In the genomic region with DNA sequence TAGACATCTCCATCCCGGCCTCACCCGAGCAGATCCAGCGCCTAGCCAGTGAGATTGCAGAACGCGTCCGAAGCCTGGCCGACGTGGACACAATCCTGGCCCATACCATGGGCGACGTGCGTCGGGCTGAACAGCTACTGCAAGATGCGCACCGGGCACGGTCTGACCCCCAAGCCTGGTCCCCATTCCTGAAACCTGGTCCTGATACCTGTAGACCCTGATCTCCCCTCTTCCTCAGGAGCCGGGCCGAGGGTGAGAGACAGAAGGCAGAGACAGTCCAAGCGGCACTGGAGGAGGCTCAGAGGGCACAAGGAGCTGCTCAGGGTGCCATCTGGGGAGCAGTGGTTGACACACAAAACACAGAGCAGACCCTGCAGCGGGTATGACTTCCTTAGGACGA, we compare ENCODE assay signal across 9 mouse cellular contexts. TPM values are rescaled to one million over a fixed set of nuclear protein-coding genes. Genes with fewer than 3 reads are reported as not detected.
DNase-seq lines count a peak whose midpoint lies in the region; ATAC-seq lines count a peak whose summit lies in the region.
"Had no signal": no experiment of that assay in that cellular context is flagged by ENCODE, and none has a peak within 500 bp of the region (broad histone marks: within the 10 kb centered on the region; RNA-seq: fewer than 3 reads in every experiment).

No protein-coding gene starts in this region.

- H3K4me2 ChIP-seq in heart, embryonic 12.5 days, result no peak overlapping the region
- H3K4me2 ChIP-seq in midbrain, embryonic 11.5 days, result no peak overlapping the region
- H3K4me2 ChIP-seq in midbrain, embryonic 15.5 days, result no peak overlapping the region
- no peak overlapping the region for H3K4me2 ChIP-seq in forebrain, embryonic 15.5 days (replicated peaks)
- no peak overlapping the region for H3K4me2 ChIP-seq in neural tube, embryonic 13.5 days

- no peaks in the 10 kb centered on the region for H3K27me3 ChIP-seq in heart, embryonic 10.5 days (ENCODE audit: insufficient read depth, poor library complexity, severe bottlenecking)
- no peaks in the 10 kb centered on the region for H3K27me3 ChIP-seq in heart, embryonic 12.5 days (replicated peaks)
- H3K27me3 ChIP-seq in midbrain, embryonic 11.5 days (ENCODE audit: control insufficient read depth, insufficient read depth, low read length), result no peaks in the 10 kb centered on the region
- no peaks in the 10 kb centered on the region for H3K27me3 ChIP-seq in midbrain, embryonic 15.5 days (replicated peaks)
- H3K27me3 ChIP-seq in forebrain, embryonic 15.5 days, result no peaks in the 10 kb centered on the region
- no peaks in the 10 kb centered on the region for H3K27me3 ChIP-seq in neural tube, embryonic 13.5 days

- ATAC-seq in heart, embryonic 12.5 days (ENCODE audit: insufficient number of reproducible peaks, low FRiP score), result no peak
- ATAC-seq in midbrain, embryonic 11.5 days (ENCODE audit: low FRiP score), result no peak
- no peak for ATAC-seq in midbrain, embryonic 15.5 days (replicated peaks)
- no peak for ATAC-seq in forebrain, embryonic 15.5 days (replicated peaks)
- ATAC-seq in neural tube, embryonic 13.5 days (ENCODE audit: low read depth), result no peak

- no peak for DNase-seq in heart, embryonic 10.5 days (ENCODE audit: low spot score)
- peak; percentile 57 for DNase-seq in midbrain, embryonic 11.5 days (ENCODE audit: low spot score, missing footprints)
- DNase-seq in left cerebral cortex, adult 18-20 months (ENCODE audit: low spot score in 2 of 2), result no peak
- no peak for DNase-seq in left cerebral cortex, adult 11 months (ENCODE audit: low spot score)
- DNase-seq: lung, embryonic 14.5 days had no signal

- no peak overlapping the region for H3K4me3 ChIP-seq in heart, embryonic 10.5 days
- H3K4me3 ChIP-seq in heart, embryonic 12.5 days, result no peak overlapping the region
- H3K4me3 ChIP-seq in midbrain, embryonic 11.5 days (ENCODE audit: low read depth, low read length), result no peak overlapping the region
- no peak overlapping the region for H3K4me3 ChIP-seq in midbrain, embryonic 15.5 days
- no peak overlapping the region for H3K4me3 ChIP-seq in forebrain, embryonic 15.5 days
- no peak overlapping the region for H3K4me3 ChIP-seq in neural tube, embryonic 13.5 days

- WGBS in heart, embryonic 10.5 days, result 93% methylated on average over 20 of the region's 20 CpGs
- WGBS in heart, embryonic 12.5 days, result 94% methylated on average over 20 of the region's 20 CpGs
- 97% methylated on average over 20 of the region's 20 CpGs for WGBS in midbrain, embryonic 11.5 days
- WGBS in midbrain, embryonic 15.5 days, result 97% methylated on average over 20 of the region's 20 CpGs
- WGBS in forebrain, embryonic 15.5 days, result 96% methylated on average over 20 of the region's 20 CpGs
- WGBS in neural tube, embryonic 13.5 days, result 95% methylated on average over 20 of the region's 20 CpGs

- H3K4me1 ChIP-seq in heart, embryonic 10.5 days, result peaks cover 29% of the 10 kb centered on the region
- peaks cover 26% of the 10 kb centered on the region for H3K4me1 ChIP-seq in heart, embryonic 12.5 days (replicated peaks)
- H3K4me1 ChIP-seq in midbrain, embryonic 11.5 days (ENCODE audit: control insufficient read depth, insufficient read depth, low read length), result peaks cover 15% of the 10 kb centered on the region
- peaks cover 25% of the 10 kb centered on the region for H3K4me1 ChIP-seq in midbrain, embryonic 15.5 days
- H3K4me1 ChIP-seq in forebrain, embryonic 15.5 days, result peaks cover 20% of the 10 kb centered on the region
- H3K4me1 ChIP-seq in neural tube, embryonic 13.5 days (replicated peaks), result peaks cover 26% of the 10 kb centered on the region

- peaks cover 85% of the 10 kb centered on the region for H3K36me3 ChIP-seq in heart, embryonic 10.5 days
- peaks cover 80% of the 10 kb centered on the region for H3K36me3 ChIP-seq in heart, embryonic 12.5 days
- peaks cover 22% of the 10 kb centered on the region for H3K36me3 ChIP-seq in midbrain, embryonic 11.5 days (ENCODE audit: control insufficient read depth, insufficient read depth, low read length)
- peaks cover 14% of the 10 kb centered on the region for H3K36me3 ChIP-seq in midbrain, embryonic 15.5 days (replicated peaks)
- peaks cover 19% of the 10 kb centered on the region for H3K36me3 ChIP-seq in forebrain, embryonic 15.5 days
- H3K36me3 ChIP-seq in neural tube, embryonic 13.5 days, result peaks cover 44% of the 10 kb centered on the region

- no peaks in the 10 kb centered on the region for H3K9me3 ChIP-seq in heart, embryonic 10.5 days
- no peaks in the 10 kb centered on the region for H3K9me3 ChIP-seq in heart, embryonic 12.5 days (replicated peaks)
- H3K9me3 ChIP-seq in midbrain, embryonic 11.5 days (ENCODE audit: control insufficient read depth, low read length), result no peaks in the 10 kb centered on the region
- no peaks in the 10 kb centered on the region for H3K9me3 ChIP-seq in midbrain, embryonic 15.5 days
- no peaks in the 10 kb centered on the region for H3K9me3 ChIP-seq in forebrain, embryonic 15.5 days
- H3K9me3 ChIP-seq in neural tube, embryonic 13.5 days, result no peaks in the 10 kb centered on the region

- H3K27ac ChIP-seq in heart, embryonic 10.5 days, result peak overlapping the region; percentile 97; the same call in 1 of the 2 replicates
- H3K27ac ChIP-seq in heart, embryonic 12.5 days (ENCODE audit: poor library complexity, severe bottlenecking), result no peak overlapping the region
- H3K27ac ChIP-seq in midbrain, embryonic 11.5 days (ENCODE audit: low read depth, low read length), result no peak overlapping the region
- H3K27ac ChIP-seq in midbrain, embryonic 15.5 days, result no peak overlapping the region
- H3K27ac ChIP-seq in forebrain, embryonic 15.5 days (replicated peaks), result peak overlapping the region; percentile 94
- H3K27ac ChIP-seq in neural tube, embryonic 13.5 days (replicated peaks), result peak overlapping the region; percentile 98

- no peak overlapping the region for H3K9ac ChIP-seq in heart, embryonic 12.5 days
- no peak overlapping the region for H3K9ac ChIP-seq in midbrain, embryonic 11.5 days (ENCODE audit: low read length)
- no peak overlapping the region for H3K9ac ChIP-seq in midbrain, embryonic 15.5 days
- H3K9ac ChIP-seq in forebrain, embryonic 15.5 days (replicated peaks), result no peak overlapping the region
- no peak overlapping the region for H3K9ac ChIP-seq in neural tube, embryonic 13.5 days
- H3K9ac ChIP-seq: lung, embryonic 14.5 days had no signal

RNA-seq across cellular contexts. Expression of a gene that starts 1.2 kb away (rescaled TPM):
- polyA plus RNA-seq in heart, embryonic 10.5 days (2016; fragmentation: Nextera tagmentation; extraction: Ambion mirVana), result 78.6 and 84.1 TPM in 2 replicates
- 78.0 and 84.2 TPM in 2 replicates for polyA plus RNA-seq in heart, embryonic 12.5 days (2016; fragmentation: Nextera tagmentation; extraction: Ambion mirVana)
- 62.2 and 63.0 TPM in 2 replicates for polyA plus RNA-seq in midbrain, embryonic 11.5 days (2014; fragmentation: Nextera tagmentation; extraction: Ambion mirVana)
- 87.1 and 94.3 TPM in 2 replicates for polyA plus RNA-seq in midbrain, embryonic 15.5 days (2015; fragmentation: Nextera tagmentation; extraction: Ambion mirVana)
- polyA plus RNA-seq in forebrain, embryonic 15.5 days (2015; fragmentation: Nextera tagmentation; extraction: Ambion mirVana), result 90.1 and 95.4 TPM in 2 replicates
- polyA plus RNA-seq in neural tube, embryonic 13.5 days (2015; fragmentation: Nextera tagmentation; extraction: Ambion mirVana), result 68.3 and 80.2 TPM in 2 replicates
- total RNA-seq in left cerebral cortex, adult 18-20 months (2021), result 100 to 1,000 TPM; 139 to 142 TPM

RNA-seq across cellular contexts. Expression of a gene that starts 9.7 kb away (rescaled TPM):
- 46.3 and 57.4 TPM in 2 replicates for polyA plus RNA-seq in heart, embryonic 10.5 days (2016; fragmentation: Nextera tagmentation; extraction: Ambion mirVana)
- 67.2 and 68.6 TPM in 2 replicates for polyA plus RNA-seq in heart, embryonic 12.5 days (2016; fragmentation: Nextera tagmentation; extraction: Ambion mirVana)
- polyA plus RNA-seq in midbrain, embryonic 11.5 days (2014; fragmentation: Nextera tagmentation; extraction: Ambion mirVana), result 20.1 and 21.4 TPM in 2 replicates
- polyA plus RNA-seq in midbrain, embryonic 15.5 days (2015; fragmentation: Nextera tagmentation; extraction: Ambion mirVana), result 19.1 and 22.7 TPM in 2 replicates
- 15.7 and 18.8 TPM in 2 replicates for polyA plus RNA-seq in forebrain, embryonic 15.5 days (2015; fragmentation: Nextera tagmentation; extraction: Ambion mirVana)
- polyA plus RNA-seq in neural tube, embryonic 13.5 days (2015; fragmentation: Nextera tagmentation; extraction: Ambion mirVana), result 20.9 and 21.6 TPM in 2 replicates
- total RNA-seq in left cerebral cortex, adult 18-20 months (2021), result 10 to 100 TPM; 27.0 to 37.8 TPM

RNA-seq across cellular contexts. Expression of a gene that starts 18.3 kb away (rescaled TPM):
- 83.2 and 95.8 TPM in 2 replicates for polyA plus RNA-seq in heart, embryonic 10.5 days (2016; fragmentation: Nextera tagmentation; extraction: Ambion mirVana)
- polyA plus RNA-seq in heart, embryonic 12.5 days (2016; fragmentation: Nextera tagmentation; extraction: Ambion mirVana), result 70.1 and 73.1 TPM in 2 replicates
- polyA plus RNA-seq in midbrain, embryonic 11.5 days (2014; fragmentation: Nextera tagmentation; extraction: Ambion mirVana), result 103 TPM in 2 replicates
- polyA plus RNA-seq in midbrain, embryonic 15.5 days (2015; fragmentation: Nextera tagmentation; extraction: Ambion mirVana), result 64.0 and 64.6 TPM in 2 replicates
- polyA plus RNA-seq in forebrain, embryonic 15.5 days (2015; fragmentation: Nextera tagmentation; extraction: Ambion mirVana), result 70.1 and 72.6 TPM in 2 replicates
- 69.1 and 80.0 TPM in 2 replicates for polyA plus RNA-seq in neural tube, embryonic 13.5 days (2015; fragmentation: Nextera tagmentation; extraction: Ambion mirVana)
- total RNA-seq in left cerebral cortex, adult 18-20 months (2021), result 10 to 100 TPM; 72.7 to 77.7 TPM

RNA-seq across cellular contexts. Expression of a gene that starts 27.4 kb away (rescaled TPM):
- 117 and 129 TPM in 2 replicates for polyA plus RNA-seq in heart, embryonic 10.5 days (2016; fragmentation: Nextera tagmentation; extraction: Ambion mirVana)
- 108 and 115 TPM in 2 replicates for polyA plus RNA-seq in heart, embryonic 12.5 days (2016; fragmentation: Nextera tagmentation; extraction: Ambion mirVana)
- polyA plus RNA-seq in midbrain, embryonic 11.5 days (2014; fragmentation: Nextera tagmentation; extraction: Ambion mirVana), result 160 and 175 TPM in 2 replicates
- polyA plus RNA-seq in midbrain, embryonic 15.5 days (2015; fragmentation: Nextera tagmentation; extraction: Ambion mirVana), result 132 and 133 TPM in 2 replicates
- polyA plus RNA-seq in forebrain, embryonic 15.5 days (2015; fragmentation: Nextera tagmentation; extraction: Ambion mirVana), result 146 and 148 TPM in 2 replicates
- 134 TPM in 2 replicates for polyA plus RNA-seq in neural tube, embryonic 13.5 days (2015; fragmentation: Nextera tagmentation; extraction: Ambion mirVana)
- total RNA-seq in left cerebral cortex, adult 18-20 months (2021), result 100 to 1,000 TPM; 140 TPM

RNA-seq across cellular contexts. Expression of a gene that starts 27.8 kb away (rescaled TPM):
- polyA plus RNA-seq in heart, embryonic 10.5 days (2016; fragmentation: Nextera tagmentation; extraction: Ambion mirVana), result 86.8 and 106 TPM in 2 replicates
- 96.5 and 99.1 TPM in 2 replicates for polyA plus RNA-seq in heart, embryonic 12.5 days (2016; fragmentation: Nextera tagmentation; extraction: Ambion mirVana)
- 34.4 and 36.2 TPM in 2 replicates for polyA plus RNA-seq in midbrain, embryonic 11.5 days (2014; fragmentation: Nextera tagmentation; extraction: Ambion mirVana)
- polyA plus RNA-seq in midbrain, embryonic 15.5 days (2015; fragmentation: Nextera tagmentation; extraction: Ambion mirVana), result 82.8 and 87.3 TPM in 2 replicates
- polyA plus RNA-seq in forebrain, embryonic 15.5 days (2015; fragmentation: Nextera tagmentation; extraction: Ambion mirVana), result 55.7 and 62.2 TPM in 2 replicates
- polyA plus RNA-seq in neural tube, embryonic 13.5 days (2015; fragmentation: Nextera tagmentation; extraction: Ambion mirVana), result 68.4 and 86.4 TPM in 2 replicates
- total RNA-seq in left cerebral cortex, adult 18-20 months (2021), result 10 to 100 TPM; 40.3 to 44.7 TPM

Comparison
In these comparisons a context has a peak if more than half of its experiments do, and no peak if none do; other contexts are left out.
1. H3K27ac ChIP-seq: peak in heart, embryonic 10.5 days (single experiment), forebrain, embryonic 15.5 days (single experiment) and neural tube, embryonic 13.5 days (single experiment); none in heart, embryonic 12.5 days (single experiment), midbrain, embryonic 11.5 days (single experiment) and midbrain, embryonic 15.5 days (single experiment).